Mouse (Mus musculus): Measurements from ENCODE around the gene Gm10309.

Gm10309 gene

DNA sequence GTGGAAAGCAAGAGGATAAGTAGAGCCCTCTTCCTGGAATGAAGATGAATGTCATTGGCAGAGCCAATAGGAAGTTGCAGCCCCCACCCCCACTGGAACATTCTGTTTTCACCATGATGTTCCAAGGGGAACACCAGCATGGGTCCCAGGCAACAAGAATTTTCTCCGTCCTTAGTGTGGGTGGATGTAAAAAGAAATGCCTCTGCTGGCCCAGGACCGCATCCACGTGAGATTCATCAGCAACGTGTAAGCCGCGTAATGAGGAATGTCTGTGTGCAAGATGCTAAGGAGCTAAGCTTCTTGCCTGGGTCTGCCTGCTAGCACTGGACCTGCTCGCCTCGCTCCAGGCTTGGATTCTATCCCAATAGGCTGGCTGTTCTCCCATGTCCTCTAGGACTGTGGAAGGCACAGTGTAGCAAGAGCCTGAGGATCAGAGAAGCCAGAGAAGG, at the start of gene Gm10309:
Gene Gm10309, minus strand, starts transcription at position 50 of the 449 bp plus-strand sequence.
- in situ Hi-C loops (cut with MboI, MseI) = no loop called here

DNA sequence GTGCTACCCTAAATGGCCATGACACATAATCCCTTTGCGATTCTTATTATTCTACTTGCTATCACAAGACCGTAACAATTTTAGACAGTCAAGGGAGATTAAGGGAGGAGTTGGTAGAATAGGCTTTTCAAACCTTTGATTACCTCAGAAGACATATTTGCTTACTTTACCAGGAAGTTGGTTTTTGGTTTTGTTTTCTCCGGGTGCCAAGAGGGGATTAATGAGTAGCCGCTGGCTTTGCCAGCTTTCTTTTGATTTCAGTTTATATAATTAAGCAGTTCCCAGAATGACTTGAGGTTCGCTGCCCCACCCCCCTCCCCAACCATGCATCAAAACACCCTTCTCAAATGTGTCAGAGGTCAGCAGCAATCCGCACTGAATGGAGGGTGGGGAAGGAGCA, 47.0 kb upstream of the Gm10309 start:
- in situ Hi-C loops (cut with MboI, MseI) = no loop called here

DNA sequence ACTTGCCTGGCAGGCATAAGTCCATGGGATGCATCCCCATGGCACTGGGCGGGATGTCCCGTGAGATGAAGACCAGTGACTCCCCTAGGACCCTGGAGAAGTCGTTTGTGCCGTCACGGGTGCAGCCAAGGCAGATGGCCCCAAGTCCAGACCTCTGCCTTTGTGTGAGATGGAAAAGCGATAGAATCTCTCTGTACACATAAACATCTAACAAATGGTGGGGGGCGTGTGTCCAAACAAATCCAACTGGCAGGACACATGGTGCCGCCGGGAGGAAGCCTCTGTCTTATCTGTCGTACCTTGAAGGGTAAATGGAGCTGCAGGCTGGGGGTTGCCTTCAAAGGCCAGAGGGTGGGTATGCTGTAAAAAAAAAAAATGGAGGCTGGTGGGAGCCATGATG, 46.5 kb upstream of the Gm10309 start:
- in situ Hi-C loops (cut with MboI, MseI) = no loop called here

DNA sequence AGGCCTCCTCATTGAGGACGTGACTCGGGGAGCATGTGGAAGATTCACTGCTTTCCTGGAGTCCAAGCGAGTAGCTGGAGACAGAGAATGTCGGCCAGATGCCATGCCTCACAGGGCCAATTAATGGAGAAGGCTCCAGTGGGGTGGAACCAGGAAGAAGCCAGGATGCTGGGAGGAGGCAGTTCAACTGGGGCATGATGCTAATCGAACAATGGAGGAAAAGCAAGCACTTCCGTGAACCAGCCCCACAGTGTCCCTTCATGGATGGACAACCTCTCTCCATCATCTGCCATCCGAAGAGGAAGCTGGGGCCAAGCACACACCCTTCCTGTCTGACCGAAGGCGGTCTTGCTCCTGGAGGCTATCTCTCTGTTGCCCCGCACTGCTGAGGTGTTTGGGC, 44.1 kb upstream of the Gm10309 start:
- in situ Hi-C loops (cut with MboI, MseI) = loop anchor here (25.0 kb wide), 1 partner anchor 263 kb away; no protein-coding TSS in a partner anchor

DNA sequence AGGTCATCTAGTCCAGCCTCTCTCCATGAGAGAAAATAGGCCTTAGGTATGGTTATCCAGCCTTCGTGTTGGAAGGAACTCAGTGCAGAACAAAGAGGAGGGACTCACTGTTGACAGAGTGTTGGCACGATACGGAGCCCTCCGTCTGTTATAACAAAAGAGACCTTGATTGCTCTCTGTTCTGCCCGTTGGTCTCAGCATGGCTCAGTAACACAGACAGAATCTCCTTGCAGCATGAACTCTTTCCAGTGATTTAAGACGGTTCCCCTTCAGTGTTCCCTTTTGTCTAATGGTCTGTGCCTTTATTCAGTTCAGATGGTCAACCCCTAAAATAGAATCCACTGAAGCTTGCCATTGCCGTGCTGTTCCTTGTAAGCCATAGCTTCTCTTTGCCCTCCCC, 41.5 kb upstream of the Gm10309 start:
- in situ Hi-C loops (cut with MboI, MseI) = loop anchor here (25.0 kb wide), 1 partner anchor 266 kb away; no protein-coding TSS in a partner anchor

DNA sequence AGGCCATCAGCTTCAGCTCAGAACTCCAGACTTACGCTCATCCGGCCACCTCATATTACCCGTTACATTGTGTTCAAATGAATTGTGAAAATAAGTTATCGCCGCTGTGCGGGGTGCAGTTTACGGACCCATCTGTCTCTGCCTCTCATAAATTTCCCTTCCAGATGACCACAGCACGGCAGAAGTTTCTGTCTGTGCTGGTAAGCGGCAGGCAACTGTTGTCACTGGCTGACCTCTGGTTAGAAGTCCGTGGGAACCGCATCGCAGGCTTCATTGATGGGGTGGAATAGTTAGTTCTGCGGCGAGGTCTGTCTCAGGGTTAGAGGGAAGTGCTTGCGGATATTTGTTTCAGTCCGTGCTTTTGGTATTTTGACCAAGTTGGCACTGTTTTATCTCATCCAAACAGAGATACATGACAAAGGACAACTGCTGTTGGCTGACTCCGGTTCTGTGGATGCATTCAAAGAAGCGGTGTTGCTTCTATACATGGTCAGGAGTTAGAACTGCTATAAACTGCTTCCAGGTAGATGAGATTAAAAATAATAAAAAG, 34.9 kb upstream of the Gm10309 start:
- in situ Hi-C loops (cut with MboI, MseI) = loop anchor here (5.0 to 25.0 kb wide), 2 partner anchors 272 to 362 kb away; no protein-coding TSS in a partner anchor

DNA sequence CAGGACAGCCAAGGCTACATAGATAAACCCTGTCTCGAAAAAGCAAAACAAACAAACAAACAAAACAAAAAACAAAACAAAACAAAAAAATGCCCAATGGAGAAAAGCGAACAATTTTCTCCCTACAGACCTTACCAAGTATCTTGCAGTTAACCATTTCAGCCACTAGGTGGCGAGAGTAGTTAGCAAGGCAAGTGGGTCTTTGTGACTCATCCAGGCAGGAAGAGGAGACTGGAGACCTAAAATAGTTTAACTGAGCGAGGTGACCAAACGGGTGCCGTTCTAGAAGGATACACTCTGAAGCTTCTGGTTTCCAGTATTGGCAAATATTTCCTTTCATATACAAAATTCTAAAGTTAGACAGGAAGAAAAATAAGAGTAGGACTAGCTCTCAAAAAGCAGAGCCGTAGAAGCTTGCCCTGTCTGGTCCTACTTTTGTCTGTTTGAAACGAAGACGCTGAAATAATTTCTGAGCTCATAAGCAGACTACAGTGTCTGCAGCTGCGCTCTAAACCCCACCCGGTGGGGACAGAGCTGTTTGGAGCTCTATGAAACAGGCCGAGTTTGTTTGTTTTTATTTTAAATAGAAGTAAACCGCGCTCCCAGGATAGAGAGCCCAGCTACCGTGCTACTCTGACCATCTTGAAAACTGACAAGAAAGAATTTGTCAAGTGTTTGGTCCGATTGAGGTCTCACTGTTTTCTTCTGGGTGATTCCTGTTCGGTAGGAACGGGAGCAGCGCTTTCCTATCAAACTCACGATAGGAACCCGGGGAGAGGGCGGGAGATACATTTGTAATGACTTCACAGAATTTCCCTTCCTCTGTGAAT, 31.0 kb upstream of the Gm10309 start:
- in situ Hi-C loops (cut with MboI, MseI) = loop anchor here (25.0 kb wide), 1 partner anchor 276 kb away; no protein-coding TSS in a partner anchor

DNA sequence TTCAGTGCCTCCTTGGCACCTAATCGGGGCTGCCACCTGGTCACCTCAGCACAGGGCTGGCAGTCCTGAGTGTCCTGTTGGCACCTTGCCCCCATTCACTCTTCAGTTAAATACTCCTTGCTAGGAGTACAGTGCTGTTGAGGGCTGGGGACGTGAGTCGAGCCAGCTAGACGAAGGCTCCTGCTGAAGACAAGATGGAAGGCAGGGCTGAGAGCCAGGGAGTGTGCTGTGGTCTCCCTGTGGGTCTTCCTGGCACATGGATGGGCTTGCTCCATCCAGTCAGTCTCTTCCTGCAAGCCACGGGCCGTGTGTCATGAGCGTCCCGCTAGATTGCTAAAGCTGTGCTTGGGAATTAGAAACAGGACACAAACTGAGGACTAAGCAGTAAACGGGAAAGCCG, 30.1 kb upstream of the Gm10309 start:
- in situ Hi-C loops (cut with MboI, MseI) = loop anchor here (25.0 kb wide), 1 partner anchor 277 kb away; no protein-coding TSS in a partner anchor

DNA sequence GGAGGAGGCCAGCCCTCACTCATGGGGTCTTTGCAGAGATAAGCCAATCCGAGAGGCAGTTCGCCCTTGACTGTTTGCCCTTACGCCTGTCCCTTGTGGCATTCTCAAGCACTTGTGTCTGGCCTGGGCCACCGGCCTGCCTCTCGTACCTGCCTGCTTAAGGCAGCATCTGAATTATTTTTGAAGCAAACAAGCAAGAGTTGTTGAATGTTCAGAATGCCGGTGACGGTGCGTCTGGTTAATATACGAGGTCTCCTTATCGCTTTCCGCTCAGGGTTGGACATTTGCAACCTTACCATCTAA, 28.5 kb upstream of the Gm10309 start:
- in situ Hi-C loops (cut with MboI, MseI) = loop anchor here (25.0 kb wide), 1 partner anchor 279 kb away; no protein-coding TSS in a partner anchor

DNA sequence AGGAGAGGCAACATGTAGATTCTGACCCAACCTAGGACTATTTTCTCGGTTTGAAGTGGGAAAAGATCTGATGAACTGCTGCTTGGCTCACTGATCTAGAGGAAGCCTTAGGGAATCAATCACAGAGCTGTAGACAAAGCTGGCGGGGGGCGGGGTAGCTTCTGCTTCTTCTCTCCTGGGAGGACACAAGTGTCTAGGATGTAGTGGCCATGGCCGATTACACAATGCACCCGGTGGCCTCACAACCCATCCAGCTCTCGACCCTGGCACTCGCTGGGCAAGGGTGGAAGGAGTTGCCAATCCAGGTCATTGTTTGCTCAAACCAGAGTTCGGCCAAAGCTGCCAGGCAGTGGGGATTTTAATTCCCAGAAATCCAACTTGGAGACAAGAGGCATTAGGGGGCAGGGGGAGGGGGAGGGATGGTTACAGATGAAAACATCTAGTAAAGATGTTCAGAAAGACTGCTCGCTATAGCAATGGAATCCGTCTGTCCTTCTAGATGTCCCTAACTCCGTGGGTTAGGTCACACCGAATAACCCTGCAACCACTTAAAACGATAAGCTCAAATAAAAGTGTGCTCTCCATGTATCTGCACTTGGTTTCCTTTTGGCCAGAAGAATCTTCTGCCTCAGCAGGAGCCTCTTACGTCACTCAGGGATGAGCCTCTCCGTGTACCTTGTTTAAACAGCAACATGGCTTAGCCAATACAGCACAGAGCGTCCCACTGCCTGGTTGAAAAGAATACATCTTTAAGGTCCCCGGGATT, 27.9 kb upstream of the Gm10309 start:
- in situ Hi-C loops (cut with MboI, MseI) = loop anchor here (25.0 kb wide), 1 partner anchor 279 kb away; no protein-coding TSS in a partner anchor

DNA sequence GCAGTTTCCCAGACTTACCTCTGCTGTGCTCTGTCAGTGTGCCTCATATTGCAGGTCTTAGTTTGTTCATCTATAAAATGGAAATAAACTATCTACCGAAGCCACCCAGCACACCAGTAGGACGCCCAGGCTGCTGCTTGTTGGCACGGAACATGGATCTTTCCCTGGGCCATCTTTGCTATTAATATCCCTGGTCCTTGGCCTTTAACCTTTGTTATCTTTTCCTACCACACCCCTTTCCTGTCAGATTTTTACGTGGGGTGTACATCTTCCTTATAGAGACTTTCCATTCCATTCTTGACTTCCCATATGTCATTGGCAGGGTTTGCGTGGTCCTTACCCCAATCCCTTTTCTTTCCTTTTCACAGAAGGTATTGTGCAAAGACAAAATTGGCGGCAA, 26.2 kb upstream of the Gm10309 start:
- in situ Hi-C loops (cut with MboI, MseI) = loop anchor here (25.0 kb wide), 1 partner anchor 281 kb away; no protein-coding TSS in a partner anchor

DNA sequence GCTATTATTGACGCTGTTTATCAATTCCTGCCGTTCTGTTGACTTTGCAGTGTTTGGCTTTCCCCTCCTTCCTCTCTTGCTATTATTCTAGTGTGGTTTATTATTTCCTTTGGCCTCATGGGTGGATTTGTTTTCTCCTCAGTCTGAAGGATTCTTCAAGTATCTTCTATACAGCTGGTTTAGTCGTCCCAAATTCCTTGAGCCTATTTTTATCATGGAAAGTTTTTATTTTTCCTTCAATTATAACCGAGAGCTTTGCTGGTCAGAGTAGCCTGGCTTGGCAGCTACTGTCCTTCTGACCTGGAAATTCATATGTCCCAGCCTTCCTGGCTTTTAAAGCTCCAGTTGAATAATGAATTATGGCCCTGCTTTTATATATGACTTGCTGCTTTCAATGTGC, 24.4 kb upstream of the Gm10309 start:
- in situ Hi-C loops (cut with MboI, MseI) = loop anchor here (25.0 kb wide), 1 partner anchor 283 kb away; no protein-coding TSS in a partner anchor

DNA sequence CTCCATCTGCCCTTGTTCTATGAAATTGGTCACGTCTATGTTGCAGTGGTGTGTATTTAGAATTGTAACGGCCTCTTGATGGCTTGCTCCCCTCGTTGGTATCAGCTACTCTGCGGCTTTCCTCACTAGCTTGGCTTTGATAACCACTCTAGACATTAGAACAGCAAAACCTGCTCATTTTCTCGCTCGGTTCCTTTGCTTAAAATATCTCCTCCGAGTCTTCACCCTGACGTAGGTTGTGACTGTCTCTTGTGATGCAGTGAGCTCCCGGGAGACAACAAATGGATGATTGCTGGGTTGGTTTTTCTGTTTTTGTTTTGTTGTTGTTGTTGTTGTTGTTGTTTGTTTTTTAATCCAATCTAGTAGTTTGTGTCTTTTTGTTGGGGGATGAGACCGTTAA, 24.0 kb upstream of the Gm10309 start:
- in situ Hi-C loops (cut with MboI, MseI) = loop anchor here (25.0 kb wide), 1 partner anchor 283 kb away; no protein-coding TSS in a partner anchor

DNA sequence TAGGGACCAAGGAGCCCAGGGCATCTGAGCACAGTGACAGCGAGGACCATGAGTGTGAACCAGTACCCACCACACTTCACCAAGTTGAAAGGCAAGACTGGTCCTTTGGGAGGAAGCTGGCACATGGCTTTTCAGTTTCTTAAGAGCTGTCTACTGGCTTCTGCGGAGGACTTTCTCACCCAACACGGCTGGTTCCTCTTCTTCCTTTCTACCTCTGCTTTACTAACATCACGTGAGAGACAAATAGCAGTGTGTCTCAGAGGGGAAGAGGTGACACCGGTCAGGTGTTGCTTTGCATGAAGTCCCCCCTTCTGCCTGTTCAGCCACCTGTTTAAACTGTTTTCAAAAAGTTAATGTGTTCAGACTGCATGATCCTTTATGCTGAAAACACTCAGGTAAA, 22.3 kb upstream of the Gm10309 start:
- in situ Hi-C loops (cut with MboI, MseI) = loop anchor here (25.0 kb wide), 1 partner anchor 285 kb away; no protein-coding TSS in a partner anchor

DNA sequence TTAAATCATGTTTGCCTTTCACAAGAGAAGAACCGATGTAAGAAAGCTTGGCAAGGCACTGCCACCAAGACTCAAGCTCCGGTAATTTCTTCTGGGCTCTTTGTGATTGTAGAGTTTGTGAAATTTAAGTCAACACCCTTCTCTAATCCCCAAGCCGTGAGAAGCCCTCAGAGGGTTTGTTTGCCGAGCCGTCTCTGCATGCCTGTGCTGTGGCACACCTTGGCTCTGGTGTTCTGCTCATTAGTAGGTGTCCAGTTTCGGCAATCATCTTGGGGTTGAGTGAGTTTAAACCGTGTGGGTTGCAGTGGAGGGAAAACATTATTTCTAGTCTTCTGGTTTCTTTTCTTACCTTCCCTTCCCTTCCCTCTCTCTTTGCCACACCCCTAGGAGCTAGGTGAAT, 21.0 kb upstream of the Gm10309 start:
- in situ Hi-C loops (cut with MboI, MseI) = loop anchor here (25.0 kb wide), 1 partner anchor 286 kb away; no protein-coding TSS in a partner anchor

DNA sequence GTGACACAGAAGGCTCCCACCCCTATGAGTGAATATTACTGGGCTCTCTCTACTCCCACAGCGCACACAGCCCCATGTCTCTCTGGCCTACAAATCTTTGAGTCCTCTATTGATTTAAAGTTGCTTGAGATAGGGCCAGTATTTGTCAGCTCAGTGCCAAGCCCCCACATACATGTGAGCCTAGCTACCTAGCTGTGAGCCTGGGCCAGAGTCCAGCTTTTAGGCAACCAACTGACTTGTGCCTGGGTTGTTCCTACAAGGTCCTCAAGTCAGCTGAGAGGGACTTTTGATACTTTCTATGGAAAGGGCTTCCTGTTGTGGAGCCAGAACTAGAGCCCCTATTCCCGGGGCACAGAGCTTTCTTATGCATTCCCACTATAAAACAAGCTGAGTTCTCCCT, 20.0 kb upstream of the Gm10309 start:
- in situ Hi-C loops (cut with MboI, MseI) = loop anchor here (25.0 kb wide), 1 partner anchor 287 kb away; no protein-coding TSS in a partner anchor

DNA sequence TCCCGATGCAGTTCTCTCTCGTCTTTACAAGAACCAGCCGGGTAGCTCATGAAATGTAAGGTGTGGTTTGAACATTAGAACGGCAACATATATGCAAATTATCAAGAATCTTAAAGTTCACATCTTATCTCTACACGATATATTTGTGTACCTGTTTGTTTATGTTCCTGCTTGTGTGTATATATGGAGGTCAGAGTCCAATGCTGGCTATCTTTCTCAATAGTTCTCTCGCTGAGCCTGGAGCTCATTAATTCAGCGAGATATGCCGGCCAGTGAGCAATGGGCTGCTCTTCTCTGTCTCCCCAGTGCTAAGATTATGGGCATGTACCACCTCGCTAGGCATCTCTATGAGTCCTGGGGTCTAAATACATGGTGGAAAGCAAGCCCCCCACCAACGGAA, 18.8 kb upstream of the Gm10309 start:
- in situ Hi-C loops (cut with MboI, MseI) = no loop called here

DNA sequence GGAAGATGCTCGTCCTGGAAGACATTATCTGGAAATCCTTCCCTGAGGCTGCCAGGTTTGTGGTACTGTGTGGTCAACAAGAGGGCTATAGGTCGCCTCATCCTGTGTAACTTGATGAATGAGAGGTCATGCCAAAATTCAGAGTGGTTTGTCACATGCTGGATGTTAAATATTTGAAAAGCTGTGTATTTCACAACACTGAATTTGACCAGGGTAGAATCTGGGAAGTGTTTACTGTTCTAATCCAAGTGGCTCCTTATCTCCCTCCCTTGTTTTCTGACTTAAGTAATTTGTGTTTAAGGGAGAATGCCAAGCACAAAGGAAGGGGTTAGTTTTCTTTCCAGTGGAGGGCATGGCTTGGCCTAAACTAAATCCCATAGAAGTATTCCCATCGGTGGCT, 18.3 kb upstream of the Gm10309 start:
- in situ Hi-C loops (cut with MboI, MseI) = no loop called here

DNA sequence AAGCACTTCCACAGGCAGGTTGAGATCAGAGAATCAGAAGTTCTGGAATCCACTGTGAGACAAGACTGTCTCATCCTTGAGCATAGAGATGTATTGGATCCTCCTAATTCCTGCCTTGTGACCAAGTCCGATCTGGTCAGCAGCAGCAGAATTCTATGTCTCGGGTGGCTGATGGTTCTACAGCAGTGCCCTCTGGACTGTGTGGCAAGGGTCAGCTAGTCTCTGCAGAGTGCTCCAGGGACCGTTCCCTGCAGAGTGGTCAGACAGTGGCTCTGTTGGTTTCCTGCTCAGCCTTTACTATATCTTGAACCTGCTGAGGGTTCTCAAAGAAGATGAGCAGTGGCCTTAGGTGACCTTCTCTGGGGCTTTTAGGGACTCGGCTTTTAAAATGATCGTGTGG, 17.6 kb upstream of the Gm10309 start:
- in situ Hi-C loops (cut with MboI, MseI) = no loop called here

DNA sequence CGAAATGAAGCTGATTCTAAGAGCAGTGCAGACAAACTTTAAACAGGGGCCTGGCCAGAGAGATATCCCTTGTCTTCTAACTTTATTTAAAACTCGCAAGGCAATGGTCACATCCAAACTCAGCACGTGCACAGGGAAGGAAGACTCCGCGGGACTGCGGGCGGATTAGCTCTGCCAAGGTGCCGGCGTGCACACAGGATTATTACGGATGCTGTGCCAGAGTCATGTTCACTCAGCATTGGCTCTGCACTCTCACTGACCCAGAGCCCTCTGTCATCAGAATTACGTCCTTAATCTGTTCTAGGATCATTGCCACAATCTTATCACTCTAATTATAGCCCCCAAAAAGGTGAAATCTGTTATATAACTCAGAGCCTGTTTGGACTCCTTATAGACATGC, 16.2 kb upstream of the Gm10309 start:
- in situ Hi-C loops (cut with MboI, MseI) = no loop called here

DNA sequence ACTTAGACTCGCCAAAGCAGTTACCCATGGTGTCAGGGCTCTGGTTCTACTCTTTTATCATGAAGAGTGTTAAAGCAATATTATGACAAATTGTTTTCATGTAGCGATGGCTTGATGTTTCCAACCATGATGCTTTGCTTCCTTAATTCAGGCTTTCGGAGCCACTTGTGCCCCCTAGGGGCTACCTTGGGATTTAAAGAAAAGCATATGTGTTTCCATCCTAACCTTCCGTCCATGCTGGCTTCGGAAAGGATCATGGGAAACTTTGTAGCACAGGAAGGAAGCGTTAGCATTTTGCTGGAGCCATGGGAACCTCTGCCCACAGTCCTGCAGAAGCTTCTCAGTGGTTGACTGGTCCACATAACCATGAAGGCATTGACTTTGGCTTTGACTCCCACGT, 13.6 kb upstream of the Gm10309 start:
- in situ Hi-C loops (cut with MboI, MseI) = no loop called here

DNA sequence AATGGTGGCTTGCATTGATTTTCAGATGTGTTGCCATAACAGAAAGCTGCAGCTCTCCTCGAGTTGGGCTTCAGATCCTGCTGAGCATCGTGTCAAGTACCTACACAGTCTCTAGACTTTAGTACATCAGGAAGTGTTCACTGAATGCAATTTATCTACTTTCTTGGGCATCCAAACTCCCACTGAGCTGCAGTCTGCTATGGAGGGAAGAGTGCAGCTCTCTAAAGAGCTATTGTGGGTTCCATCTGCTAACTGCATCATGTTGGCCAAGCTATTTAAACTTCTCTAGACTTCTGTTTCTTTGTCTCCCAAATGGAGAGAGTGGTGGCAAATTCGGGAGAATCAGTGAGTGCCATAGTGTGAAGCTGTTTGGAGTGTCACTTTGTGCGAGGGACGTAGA, 11.6 kb upstream of the Gm10309 start:
- in situ Hi-C loops (cut with MboI, MseI) = no loop called here

Data from T-helper 2 cell (primary cell).